Mouse (Mus musculus) myocyte (in vitro differentiated cells): Measurements from ENCODE around the gene Cnot1.

Experiments
- CEBPB ChIP-seq: IDR thresholded peaks from 2 replicates; pipeline ENCODE4 v1.6.1; 2011; ENCODE audit warnings: mild to moderate bottlenecking, moderate library complexity; ENCODE audit not compliant: poor library complexity, insufficient read depth, severe bottlenecking
- E2F4 ChIP-seq: IDR thresholded peaks from one replicate; pipeline ENCODE4 v1.6.1; 2011; ENCODE audit warnings: mild to moderate bottlenecking, control low read depth, moderate library complexity; ENCODE audit not compliant: insufficient read depth
- MAX ChIP-seq: IDR thresholded peaks from one replicate; pipeline ENCODE4 v1.6.1; 2011; ENCODE audit warnings: low read depth, mild to moderate bottlenecking, control low read depth
- POLR2A ChIP-seq: IDR thresholded peaks from one replicate; pipeline ENCODE4 v1.6.1; 2011; ENCODE audit warnings: low read depth, mild to moderate bottlenecking, control low read depth, moderate library complexity; ENCODE audit not compliant: insufficient read length
- REST ChIP-seq: IDR thresholded peaks from one replicate; pipeline ENCODE4 v1.6.1; 2011; ENCODE audit warnings: mild to moderate bottlenecking, control low read depth, moderate library complexity; ENCODE audit not compliant: insufficient read depth, insufficient read length
- SRF ChIP-seq: IDR thresholded peaks from one replicate; pipeline ENCODE4 v1.6.1; 2011; ENCODE audit warnings: low read depth; ENCODE audit not compliant: control insufficient read depth, insufficient read length
- TCF12 ChIP-seq: IDR thresholded peaks from one replicate; pipeline ENCODE4 v1.6.1; 2011; ENCODE audit warnings: mild to moderate bottlenecking, control low read depth; ENCODE audit not compliant: poor library complexity, insufficient read depth, severe bottlenecking

GRCm38 (mm10) chr8:95781085-95781484, 26.2 kb downstream of the Cnot1 start:
- TF ChIP-seq CEBPB, result no peak
- TF ChIP-seq E2F4, result no peak
- no peak for TF ChIP-seq POLR2A
- no peak for TF ChIP-seq MAX
- TF ChIP-seq TCF12, result no peak
- no peak for TF ChIP-seq REST
- no peak for TF ChIP-seq SRF
